Mouse (Mus musculus) urinary bladder, postnatal 10 days (tissue): ENCODE data around the gene Atpif1.
"Not testable (repeated sequence)": the region's sequence is repeated elsewhere in the genome, so short reads cannot be mapped to it uniquely, and the experiment has no call there.

Experiments
- DNase-seq: peaks from one replicate; pipeline ENCODE4 v3.0.0; 2022; ENCODE audit warnings: low spot score

Gene Atpif1

GRCm38 (mm10) chr4:132491057-132491456, 42.4 kb downstream of the Atpif1 start:
- no peak for DNase-seq

- no peak for DNase-seq
These were observed 43.0 kb downstream of the Atpif1 start for GRCm38 (mm10) chr4:132490273-132491010.

- no peak for DNase-seq
These were observed 44.5 kb downstream of the Atpif1 start for GRCm38 (mm10) chr4:132488976-132489375.

GRCm38 (mm10) chr4:132488521-132488920, 44.9 kb downstream of the Atpif1 start:
- no peak for DNase-seq

- no peak for DNase-seq
These were observed 48.6 kb downstream of the Atpif1 start for GRCm38 (mm10) chr4:132484820-132485219.

GRCm38 (mm10) chr4:132484231-132484630, 49.2 kb downstream of the Atpif1 start:
- no peak for DNase-seq

- no peak for DNase-seq
These were observed 50.4 kb downstream of the Atpif1 start for GRCm38 (mm10) chr4:132482956-132483608.

GRCm38 (mm10) chr4:132482104-132482503, 51.4 kb downstream of the Atpif1 start:
- not testable (repeated sequence) for DNase-seq
